Mouse (Mus musculus) spleen, adult 12 weeks (tissue): ENCODE measurements around the gene Hsd17b11.
"Not testable (repeated sequence)": the region's sequence is repeated elsewhere in the genome, so short reads cannot be mapped to it uniquely, and the experiment has no call there.

ENCODE experiments used
- DNase-seq: peaks from one replicate; pipeline ENCODE4 v3.0.0; 2022; ENCODE audit warnings: low spot score

The Hsd17b11 gene

GRCm38 (mm10) chr5:104035066-104035465, 13.3 kb upstream of the Hsd17b11 start:
- DNase-seq, result no peak

- DNase-seq, result no peak
Measured at GRCm38 (mm10) chr5:104032434-104033097, 10.8 kb upstream of the Hsd17b11 start.

DNA sequence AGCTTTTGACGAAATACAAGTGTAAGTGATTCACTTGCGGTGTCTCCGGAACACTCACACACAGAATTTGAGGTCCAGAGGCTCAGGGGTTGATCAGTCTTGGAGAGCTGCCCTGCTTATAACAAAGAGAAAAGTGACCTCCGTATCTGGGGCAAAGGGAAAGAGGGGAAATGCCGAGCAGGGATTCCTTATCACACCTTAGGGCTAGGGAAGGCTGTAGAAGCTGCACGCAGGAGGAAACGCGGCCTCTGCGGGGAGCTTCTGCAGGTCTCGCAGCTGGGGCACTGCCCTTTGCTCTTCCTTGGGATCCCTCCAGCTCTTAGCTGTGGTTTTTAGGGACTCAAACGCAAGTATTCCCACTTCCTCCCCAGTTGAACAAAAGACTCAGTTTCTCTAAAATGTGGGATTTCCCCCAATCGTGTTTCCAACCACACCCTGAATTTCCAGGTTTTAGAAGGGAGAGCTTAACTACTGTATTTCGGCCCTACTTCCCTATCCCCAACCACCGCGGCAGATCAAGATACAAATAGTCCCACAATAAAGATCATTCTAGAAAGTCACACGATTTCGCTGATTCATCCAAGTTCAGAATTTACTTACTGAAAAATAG, 3.6 kb upstream of the Hsd17b11 start:
- DNase-seq, result no peak

- DNase-seq, result no peak
Measured at GRCm38 (mm10) chr5:104024762-104025161, 3.0 kb upstream of the Hsd17b11 start.

- DNase-seq, result not testable (repeated sequence)
Measured at GRCm38 (mm10) chr5:104024193-104024592, 2.5 kb upstream of the Hsd17b11 start.

DNA sequence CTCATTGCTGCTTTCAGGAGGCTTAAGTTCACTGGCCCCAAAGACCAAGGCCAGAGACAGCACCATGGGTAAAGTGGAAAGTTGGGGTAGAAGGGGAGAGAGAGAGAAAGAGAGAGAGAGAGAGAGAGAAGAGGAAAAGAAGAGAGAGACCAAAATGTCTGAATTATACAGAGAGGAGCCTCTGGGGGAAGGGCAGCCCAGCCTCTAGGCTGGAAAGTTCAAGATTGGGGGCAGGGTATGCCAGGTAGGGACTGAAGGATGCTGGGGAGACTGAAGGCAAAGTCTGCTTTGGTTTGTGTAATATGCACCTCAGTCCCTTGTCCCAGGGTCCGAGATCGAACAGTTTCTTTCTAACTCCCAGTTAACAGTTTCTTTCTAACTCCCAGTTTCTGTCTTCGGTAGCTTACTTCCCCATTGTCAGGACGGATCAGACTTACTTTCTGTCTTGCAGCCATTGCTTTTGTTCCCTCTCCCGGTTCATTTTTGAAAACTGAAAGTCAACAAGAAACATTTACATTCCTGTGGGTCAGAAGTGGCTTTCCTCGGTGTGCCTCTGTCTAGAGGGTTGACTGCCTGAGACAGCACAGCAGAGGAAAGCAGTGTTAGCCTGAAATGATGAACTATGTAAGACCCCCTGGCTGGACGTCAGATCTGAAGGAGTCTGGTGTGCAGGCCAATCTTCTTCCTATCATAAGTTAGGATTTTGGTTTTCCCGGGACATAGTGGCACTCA, 1.7 kb upstream of the Hsd17b11 start:
- no peak for DNase-seq

GRCm38 (mm10) chr5:104022558-104022957, 839 bp upstream of the Hsd17b11 start:
- no peak for DNase-seq

GRCm38 (mm10) chr5:104011419-104011818, 10.3 kb downstream of the Hsd17b11 start:
- no peak for DNase-seq

GRCm38 (mm10) chr5:104010261-104010660, 11.5 kb downstream of the Hsd17b11 start:
- DNase-seq, result no peak

GRCm38 (mm10) chr5:104009421-104009820, 12.3 kb downstream of the Hsd17b11 start:
- no peak for DNase-seq

- DNase-seq, result no peak
Measured at GRCm38 (mm10) chr5:104007801-104008200, 13.9 kb downstream of the Hsd17b11 start.

GRCm38 (mm10) chr5:104006811-104007210, 14.9 kb downstream of the Hsd17b11 start:
- DNase-seq, result no peak

- no peak for DNase-seq
Measured at GRCm38 (mm10) chr5:104003955-104004354, 17.8 kb downstream of the Hsd17b11 start.

DNA sequence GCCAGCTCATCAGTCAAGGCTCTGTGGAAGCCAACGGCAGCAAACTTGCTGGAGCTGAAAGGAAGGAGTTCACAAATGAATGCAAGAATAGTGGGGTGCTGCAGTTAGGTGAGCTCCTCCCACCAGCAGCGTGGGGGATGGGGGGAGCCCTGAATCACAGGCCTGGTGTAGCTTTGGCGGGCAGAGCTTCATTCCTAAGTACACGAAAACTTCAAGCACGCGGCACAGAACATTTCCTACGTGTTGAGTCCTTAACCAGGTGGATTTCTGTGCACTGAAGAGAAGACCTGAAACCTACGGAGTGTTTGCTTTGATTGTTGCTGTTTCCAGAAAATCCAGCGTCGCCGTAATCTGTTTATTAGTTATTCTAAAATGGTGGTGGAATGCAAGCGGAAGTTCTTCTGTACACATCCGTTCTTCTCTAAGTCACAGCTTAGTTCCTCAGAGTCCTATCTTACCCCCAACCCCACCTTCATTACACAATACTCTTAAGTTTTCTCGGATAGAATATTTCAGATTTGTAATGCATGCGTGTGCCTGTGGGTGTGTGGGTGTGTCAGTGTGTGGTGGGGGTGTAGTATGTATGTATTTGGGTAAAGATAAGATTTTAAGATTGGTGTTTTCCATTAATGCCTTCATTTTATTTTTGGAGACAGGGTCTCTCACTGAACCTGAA, 18.3 kb downstream of the Hsd17b11 start:
- no peak for DNase-seq

DNA sequence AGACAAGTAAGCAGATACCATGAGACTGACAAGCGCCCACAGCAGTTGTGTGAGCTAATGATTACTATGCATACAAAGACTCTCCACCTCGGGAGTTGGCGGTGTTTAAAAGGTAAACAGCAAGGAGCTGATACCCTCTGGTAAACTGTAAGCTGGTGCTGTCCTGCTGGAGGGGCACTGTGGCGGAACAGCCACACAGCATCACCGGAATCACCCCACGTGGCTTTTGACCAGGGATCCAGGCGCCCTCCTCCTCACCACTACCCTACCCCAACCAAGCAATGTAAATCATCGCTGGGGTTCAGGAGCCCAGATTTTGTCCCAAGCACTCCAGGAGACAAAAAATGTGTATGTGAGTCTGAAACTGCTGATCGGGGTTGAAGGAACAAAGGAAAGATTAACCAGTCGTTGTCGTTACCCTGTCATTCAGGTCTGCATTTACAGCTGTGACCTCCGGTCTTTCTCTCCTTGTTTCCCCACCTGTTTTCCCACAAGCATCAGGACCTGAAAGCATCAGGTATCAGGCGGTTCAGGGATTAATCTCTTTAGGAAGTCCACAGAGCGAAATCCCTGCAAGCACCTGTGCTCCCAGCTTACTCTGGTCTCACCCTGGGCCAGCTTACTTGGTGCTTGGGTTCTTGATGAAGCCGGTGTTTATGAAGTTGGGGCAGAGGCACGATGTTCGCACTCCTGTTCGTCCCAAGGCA, 19.0 kb downstream of the Hsd17b11 start:
- DNase-seq, result no peak

DNA sequence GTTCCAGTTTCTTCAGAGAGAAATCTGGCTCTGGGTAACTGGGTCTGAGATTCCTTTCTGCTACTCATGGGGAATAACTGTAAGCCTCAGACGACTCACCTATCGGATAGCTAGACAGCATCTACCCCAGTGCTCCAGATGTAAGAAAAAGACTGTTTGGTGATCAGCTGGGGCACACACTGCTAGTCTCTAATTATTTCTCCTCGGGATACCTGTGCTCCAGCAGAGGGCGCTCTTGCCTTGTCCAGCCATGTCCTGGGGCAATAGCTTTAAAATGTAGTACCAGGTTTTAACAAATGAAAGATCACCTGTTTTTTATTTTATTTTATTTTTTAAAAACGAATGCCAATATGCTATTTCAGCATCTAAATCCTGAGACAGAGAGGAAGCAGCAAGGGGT, 22.0 kb downstream of the Hsd17b11 start:
- DNase-seq, result peak; percentile 52

- no peak for DNase-seq
Measured at GRCm38 (mm10) chr5:103998739-103999138, 23.0 kb downstream of the Hsd17b11 start.

DNA sequence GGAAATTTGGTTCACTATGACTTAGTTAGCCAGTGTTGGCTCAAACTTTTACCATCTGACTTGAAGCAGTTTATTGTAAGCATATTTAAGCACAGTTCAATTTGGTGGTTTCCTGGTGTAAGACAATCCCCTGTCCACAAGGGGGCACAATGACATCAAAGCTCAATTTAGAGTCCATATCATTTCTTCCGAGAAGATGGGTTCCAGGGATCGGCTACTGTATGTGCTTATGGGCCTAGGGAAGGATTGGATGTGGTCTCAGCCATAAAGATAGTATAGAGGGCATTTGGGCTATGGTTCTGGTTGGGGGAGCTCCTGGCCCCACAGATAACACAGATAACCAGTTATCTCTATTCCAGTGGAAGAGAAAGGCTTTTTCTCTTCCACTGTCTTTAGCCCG, 26.5 kb downstream of the Hsd17b11 start:
- peak; percentile 5 for DNase-seq

DNA sequence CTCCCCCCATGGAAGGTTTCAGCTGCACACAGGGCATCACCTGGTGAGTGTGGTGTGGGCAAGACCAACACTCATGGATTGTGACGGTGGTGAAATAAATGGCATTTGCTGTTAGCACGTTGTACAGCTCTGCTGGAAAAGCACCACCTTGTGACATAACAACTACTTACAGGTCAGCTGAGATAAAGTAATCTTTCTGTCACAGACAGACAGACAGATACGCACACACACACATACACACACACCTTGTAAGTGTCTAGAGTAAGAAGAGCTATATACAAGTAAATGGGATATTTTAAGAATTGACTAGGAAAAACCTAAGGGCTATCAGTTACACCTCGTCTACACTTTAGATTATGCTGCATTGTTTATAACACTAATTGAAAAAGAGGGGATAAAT, 27.1 kb downstream of the Hsd17b11 start:
- no peak for DNase-seq

- peak; percentile 14 for DNase-seq
Measured at GRCm38 (mm10) chr5:103993601-103994000, 28.1 kb downstream of the Hsd17b11 start.

GRCm38 (mm10) chr5:103992831-103993230, 28.9 kb downstream of the Hsd17b11 start:
- no peak for DNase-seq
